Mouse (Mus musculus): ENCODE measurements around the gene Akt3. TPM values are rescaled to one million over a fixed set of nuclear protein-coding genes. Genes with fewer than 3 reads are reported as not detected.

Akt3 gene
- polyA plus RNA-seq, 1 experiment, result 32.6 TPM

DNA sequence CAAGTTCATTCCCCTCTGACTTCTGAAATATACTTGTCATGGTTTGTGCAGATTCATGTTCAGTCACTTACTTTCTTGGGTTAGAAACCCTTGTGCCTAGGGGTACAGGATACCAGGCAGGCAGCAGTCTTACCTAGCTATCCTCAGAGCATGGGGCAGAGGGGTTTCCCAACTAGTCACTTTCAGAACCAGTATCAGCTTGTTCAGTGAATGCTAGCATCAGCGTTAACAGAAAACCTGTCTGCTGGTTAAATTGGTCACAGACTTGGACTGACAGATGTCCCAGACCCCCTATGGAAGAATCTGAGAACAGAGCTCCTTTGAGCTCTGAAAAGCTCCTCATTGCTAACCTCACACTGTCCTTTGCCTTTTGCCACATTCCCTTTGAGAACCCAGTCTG lies 239.3 kb downstream of the Akt3 start:
- TF ChIP-seq CTCF (IDR thresholded peaks at IDR 0.05; ENCODE audit: low read depth, low read length) (no peak), POLR2A (IDR thresholded peaks at IDR 0.05; ENCODE audit: borderline replicate concordance, low read depth, low read length) (no peak)
- H3K4me3 ChIP-seq (ENCODE audit: insufficient read depth, low read length), result no peak overlapping the region
- no peak overlapping the region for H3K27ac ChIP-seq (ENCODE audit: insufficient read depth, low read depth, low read length)
- H3K4me1 ChIP-seq (ENCODE audit: control insufficient read depth, insufficient read depth, low read length), result peaks cover 27% of the 10 kb centered on the region

DNA sequence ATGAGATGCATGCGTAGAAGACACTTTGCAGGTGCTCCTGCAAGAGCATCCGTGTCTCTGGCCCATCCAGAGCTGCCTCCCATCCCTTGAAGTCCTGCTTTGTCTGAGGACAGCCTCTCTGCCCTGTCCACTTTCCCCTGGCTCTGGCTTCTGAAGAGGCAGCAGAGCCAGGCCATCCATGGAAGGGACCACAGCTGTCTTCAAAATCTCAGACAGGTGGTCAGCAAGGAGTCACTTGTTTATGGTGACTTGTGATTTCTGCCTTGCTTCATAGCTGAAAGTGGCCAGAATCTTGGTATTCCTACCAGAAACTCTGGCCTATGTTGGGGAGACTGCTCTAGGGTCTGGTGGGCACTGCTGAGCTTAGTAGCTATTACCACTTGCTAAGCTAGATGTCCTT lies 241.3 kb downstream of the Akt3 start:
- Histone ChIP-seq H3K4me1 (ENCODE audit: control insufficient read depth, insufficient read depth, low read length) (peaks cover 31% of the 10 kb centered on the region), H3K27ac (ENCODE audit: insufficient read depth, low read depth, low read length) (no peak overlapping the region), H3K4me3 (ENCODE audit: insufficient read depth, low read length) (no peak overlapping the region)
- TF ChIP-seq POLR2A (IDR thresholded peaks at IDR 0.05; ENCODE audit: borderline replicate concordance, low read depth, low read length) (no peak), CTCF (IDR thresholded peaks at IDR 0.05; ENCODE audit: low read depth, low read length) (no peak)

DNA sequence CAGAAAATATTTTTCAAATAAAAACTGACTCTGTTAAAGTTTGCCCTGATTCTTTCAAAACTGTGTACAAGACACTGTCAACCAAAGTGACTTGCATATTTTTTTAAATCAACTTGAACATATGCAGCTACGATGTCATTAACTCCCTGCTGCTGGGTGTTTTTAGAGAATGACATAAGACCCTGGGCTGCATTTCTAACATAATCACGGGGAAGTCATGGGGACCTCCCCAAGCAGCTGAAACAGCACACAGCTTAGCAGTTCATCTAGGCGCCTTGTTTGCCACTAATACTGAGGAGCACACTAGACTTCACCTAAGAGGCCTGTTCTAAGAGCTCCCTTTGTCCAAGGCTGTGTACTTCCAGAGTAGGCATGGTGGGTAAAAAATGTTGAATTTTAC lies 242.1 kb downstream of the Akt3 start:
- no peak for TF ChIP-seq POLR2A (IDR thresholded peaks at IDR 0.05; ENCODE audit: borderline replicate concordance, low read depth, low read length)
- TF ChIP-seq CTCF (IDR thresholded peaks at IDR 0.05; ENCODE audit: low read depth, low read length), result no peak
- Histone ChIP-seq H3K27ac (ENCODE audit: insufficient read depth, low read depth, low read length) (peak overlapping the region; percentile 29; the same call in 1 of the 2 replicates), H3K4me3 (ENCODE audit: insufficient read depth, low read length) (no peak overlapping the region), H3K4me1 (ENCODE audit: control insufficient read depth, insufficient read depth, low read length) (peaks cover 38% of the 10 kb centered on the region)

DNA sequence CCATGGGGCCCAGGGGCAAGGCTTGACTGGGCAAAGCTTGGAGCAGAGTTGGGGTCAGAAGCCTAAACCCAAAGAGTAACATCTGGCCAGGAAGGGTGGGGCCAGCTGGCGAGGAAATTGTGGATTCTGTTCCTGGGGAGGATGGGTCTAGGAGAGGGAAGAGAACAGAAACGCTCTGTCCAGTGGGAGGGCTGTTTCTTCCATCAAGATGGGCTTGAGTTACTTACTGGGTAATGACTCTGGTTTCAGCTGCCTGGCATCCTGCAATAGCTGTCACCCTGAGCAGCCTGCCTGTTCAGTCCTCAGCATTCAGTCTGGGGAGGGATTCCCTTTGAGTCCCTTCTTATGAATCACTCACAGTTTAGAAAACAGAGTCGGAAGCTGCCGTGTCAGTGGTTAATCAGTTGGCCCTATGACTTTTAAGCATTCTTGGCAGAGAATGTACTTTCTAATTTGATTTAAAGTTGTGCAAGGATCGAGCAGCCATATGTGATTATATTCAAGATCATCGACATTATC lies 243.0 kb downstream of the Akt3 start:
- Histone ChIP-seq H3K27ac (ENCODE audit: insufficient read depth, low read depth, low read length) (no peak overlapping the region), H3K4me3 (ENCODE audit: insufficient read depth, low read length) (no peak overlapping the region), H3K4me1 (ENCODE audit: control insufficient read depth, insufficient read depth, low read length) (peaks cover 38% of the 10 kb centered on the region)
- no peak for TF ChIP-seq CTCF (IDR thresholded peaks at IDR 0.05; ENCODE audit: low read depth, low read length)
- TF ChIP-seq POLR2A (IDR thresholded peaks at IDR 0.05; ENCODE audit: borderline replicate concordance, low read depth, low read length), result no peak

DNA sequence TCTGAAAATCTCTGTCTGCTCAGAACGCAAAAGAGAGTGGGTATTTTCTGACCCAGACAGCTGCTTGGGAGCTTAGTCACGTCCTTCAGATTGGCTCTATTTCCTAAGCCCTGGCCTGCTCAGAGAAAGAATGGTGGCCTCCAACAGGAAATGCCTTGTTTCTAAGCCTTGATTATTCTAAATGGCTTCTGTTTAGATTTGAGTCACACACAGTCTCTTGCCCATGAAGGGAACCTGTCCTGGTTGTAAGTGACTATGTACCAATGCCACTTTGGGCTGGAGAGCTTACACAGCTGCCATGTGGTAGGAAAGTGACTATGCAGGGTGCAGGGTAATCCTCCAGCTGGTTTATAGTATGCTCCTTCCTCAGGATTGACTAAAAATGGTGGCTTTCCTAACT lies 243.7 kb downstream of the Akt3 start:
- Histone ChIP-seq H3K4me1 (ENCODE audit: control insufficient read depth, insufficient read depth, low read length) (peaks cover 38% of the 10 kb centered on the region), H3K4me3 (ENCODE audit: insufficient read depth, low read length) (no peak overlapping the region), H3K27ac (ENCODE audit: insufficient read depth, low read depth, low read length) (no peak overlapping the region)
- TF ChIP-seq POLR2A (IDR thresholded peaks at IDR 0.05; ENCODE audit: borderline replicate concordance, low read depth, low read length) (no peak), CTCF (IDR thresholded peaks at IDR 0.05; ENCODE audit: low read depth, low read length) (no peak)

DNA sequence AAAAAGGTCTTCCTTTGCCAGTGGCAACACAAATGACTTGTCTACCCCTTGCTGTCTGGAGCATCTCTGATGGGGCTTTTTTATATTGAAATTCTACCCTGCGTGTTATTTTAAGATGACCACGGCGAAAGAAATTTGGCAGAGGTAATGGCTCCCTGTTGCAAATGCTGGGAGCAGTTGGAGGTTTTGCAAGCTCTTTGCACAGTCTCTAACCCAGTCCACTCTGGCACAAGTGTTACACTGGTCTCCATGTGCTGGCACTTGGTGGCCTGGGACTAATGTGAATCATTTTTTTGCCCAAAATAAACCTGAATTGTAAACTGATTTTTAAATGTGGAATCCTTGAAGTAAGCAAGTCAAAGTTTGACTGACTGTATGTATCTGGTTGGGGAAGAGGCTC lies 244.2 kb downstream of the Akt3 start:
- Histone ChIP-seq H3K4me3 (ENCODE audit: insufficient read depth, low read length) (no peak overlapping the region), H3K4me1 (ENCODE audit: control insufficient read depth, insufficient read depth, low read length) (peaks cover 38% of the 10 kb centered on the region), H3K27ac (ENCODE audit: insufficient read depth, low read depth, low read length) (no peak overlapping the region)
- TF ChIP-seq POLR2A (IDR thresholded peaks at IDR 0.05; ENCODE audit: borderline replicate concordance, low read depth, low read length) (no peak), CTCF (IDR thresholded peaks at IDR 0.05; ENCODE audit: low read depth, low read length) (no peak)

DNA sequence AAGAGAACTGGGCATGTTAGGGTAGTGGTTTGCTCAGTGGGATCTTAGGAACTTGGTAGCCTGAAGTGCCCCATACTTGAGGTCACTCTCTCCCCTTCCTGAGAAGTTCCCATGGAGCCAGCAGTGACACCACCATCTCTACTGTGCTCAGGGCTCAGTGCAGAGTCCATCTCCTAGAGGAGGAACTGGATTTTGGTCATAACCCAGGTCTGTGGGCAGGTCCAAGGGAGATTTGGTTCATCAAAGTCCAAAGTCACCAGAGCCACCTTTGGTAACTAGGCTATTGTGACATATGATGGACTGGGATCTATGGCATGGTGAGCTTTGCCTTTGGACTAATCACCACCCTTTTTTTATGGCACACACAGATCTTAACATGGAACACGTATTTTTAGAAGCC lies 244.7 kb downstream of the Akt3 start:
- Histone ChIP-seq H3K27ac (ENCODE audit: insufficient read depth, low read depth, low read length) (no peak overlapping the region), H3K4me3 (ENCODE audit: insufficient read depth, low read length) (no peak overlapping the region), H3K4me1 (ENCODE audit: control insufficient read depth, insufficient read depth, low read length) (peaks cover 36% of the 10 kb centered on the region)
- TF ChIP-seq CTCF (IDR thresholded peaks at IDR 0.05; ENCODE audit: low read depth, low read length) (no peak), POLR2A (IDR thresholded peaks at IDR 0.05; ENCODE audit: borderline replicate concordance, low read depth, low read length) (no peak)

DNA sequence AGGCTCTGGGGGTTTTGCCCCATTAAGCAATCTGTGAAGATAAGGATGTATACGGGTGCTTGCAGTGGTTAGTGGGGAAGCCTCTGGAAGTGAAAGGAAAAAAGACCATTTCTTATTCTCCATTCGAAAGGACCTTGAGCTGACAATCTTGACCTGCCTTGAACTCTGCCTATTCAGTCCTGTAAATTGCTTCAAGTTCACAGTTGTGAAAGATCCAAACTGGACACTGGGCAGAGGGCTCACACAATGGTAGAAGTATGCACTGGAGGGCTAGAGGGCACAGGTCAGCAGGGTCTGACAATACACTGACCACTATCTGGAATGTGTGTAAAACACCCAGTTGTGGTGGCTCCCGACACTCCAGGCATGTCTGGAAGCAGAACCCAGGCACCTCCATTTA lies 245.2 kb downstream of the Akt3 start:
- Histone ChIP-seq H3K4me1 (ENCODE audit: control insufficient read depth, insufficient read depth, low read length) (peaks cover 35% of the 10 kb centered on the region), H3K27ac (ENCODE audit: insufficient read depth, low read depth, low read length) (no peak overlapping the region), H3K4me3 (ENCODE audit: insufficient read depth, low read length) (no peak overlapping the region)
- TF ChIP-seq CTCF (IDR thresholded peaks at IDR 0.05; ENCODE audit: low read depth, low read length) (no peak), POLR2A (IDR thresholded peaks at IDR 0.05; ENCODE audit: borderline replicate concordance, low read depth, low read length) (no peak)

DNA sequence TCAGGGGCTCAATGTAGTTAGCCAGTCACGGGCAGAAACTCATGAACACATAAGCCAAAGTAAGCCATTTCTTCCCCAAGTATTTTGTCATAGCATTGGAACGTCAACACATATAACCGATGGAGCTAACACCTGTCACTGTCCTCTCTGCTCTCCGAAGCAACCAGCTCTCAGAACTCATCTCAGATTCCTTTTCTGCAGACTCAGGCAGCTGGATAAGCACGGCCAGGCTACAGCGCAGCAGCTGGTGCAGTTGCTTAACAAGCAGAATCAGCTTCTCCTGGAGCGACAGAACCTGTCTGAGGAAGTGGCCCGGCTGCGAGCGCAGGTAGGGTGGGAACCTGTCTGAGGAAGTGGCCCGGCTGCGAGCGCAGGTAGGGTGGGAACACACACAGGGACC lies 246.3 kb downstream of the Akt3 start:
- Histone ChIP-seq H3K4me1 (ENCODE audit: control insufficient read depth, insufficient read depth, low read length) (peaks cover 33% of the 10 kb centered on the region), H3K27ac (ENCODE audit: insufficient read depth, low read depth, low read length) (no peak overlapping the region), H3K4me3 (ENCODE audit: insufficient read depth, low read length) (no peak overlapping the region)
- no peak for TF ChIP-seq POLR2A (IDR thresholded peaks at IDR 0.05; ENCODE audit: borderline replicate concordance, low read depth, low read length)
- TF ChIP-seq CTCF (IDR thresholded peaks at IDR 0.05; ENCODE audit: low read depth, low read length), result no peak

DNA sequence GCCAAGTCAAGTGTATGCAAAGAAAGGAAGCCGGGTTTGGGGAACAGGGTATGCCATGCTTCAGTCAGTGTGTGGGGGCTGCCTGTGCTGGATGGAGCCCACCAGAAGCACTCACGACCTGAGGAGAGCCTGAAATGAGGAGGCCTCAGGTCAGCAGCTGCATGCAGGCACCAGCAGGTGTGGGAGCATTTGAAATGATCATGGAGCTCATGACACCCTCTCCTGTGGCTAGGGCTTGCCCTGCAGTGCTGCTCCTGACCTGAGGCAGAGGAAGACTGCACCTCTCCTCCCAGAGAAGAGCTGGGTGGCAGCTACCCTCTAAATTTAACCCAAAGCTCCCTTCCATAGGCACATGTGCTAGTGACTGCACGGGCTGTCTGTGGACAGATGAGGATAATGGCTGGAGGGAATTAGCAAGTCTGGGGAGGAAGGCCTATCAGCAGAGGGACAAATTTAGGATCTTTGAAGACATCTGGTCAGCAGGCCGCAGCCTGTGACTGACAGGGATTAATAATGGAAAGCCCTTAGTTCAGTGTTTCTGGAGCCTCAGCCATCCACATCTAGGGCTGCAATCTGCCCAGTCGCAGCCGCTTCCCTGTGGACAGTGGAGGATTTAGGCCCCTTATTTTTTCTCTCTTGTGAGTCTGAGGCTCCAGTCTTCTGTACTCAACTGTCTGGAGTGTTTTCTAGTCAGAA lies 247.2 kb downstream of the Akt3 start:
- peaks cover 26% of the 10 kb centered on the region for H3K4me1 ChIP-seq (ENCODE audit: control insufficient read depth, insufficient read depth, low read length)

More for the DNA sequence above, 247.2 kb downstream of the Akt3 start:
- Histone ChIP-seq H3K4me3 (ENCODE audit: insufficient read depth, low read length) (no peak overlapping the region), H3K27ac (ENCODE audit: insufficient read depth, low read depth, low read length) (no peak overlapping the region)
- no peak for TF ChIP-seq POLR2A (IDR thresholded peaks at IDR 0.05; ENCODE audit: borderline replicate concordance, low read depth, low read length)
- no peak for TF ChIP-seq CTCF (IDR thresholded peaks at IDR 0.05; ENCODE audit: low read depth, low read length)

Data from bone marrow macrophage, adult 2 months (primary cell).